Mouse (Mus musculus): ENCODE measurements at regions not wholly inside any gene's neighbourhood (a gene's known extent, or its start where the extent isn't known, plus 50 kb on each side); places are given as distances from the start of the nearest gene placed in this dataset.

DNA sequence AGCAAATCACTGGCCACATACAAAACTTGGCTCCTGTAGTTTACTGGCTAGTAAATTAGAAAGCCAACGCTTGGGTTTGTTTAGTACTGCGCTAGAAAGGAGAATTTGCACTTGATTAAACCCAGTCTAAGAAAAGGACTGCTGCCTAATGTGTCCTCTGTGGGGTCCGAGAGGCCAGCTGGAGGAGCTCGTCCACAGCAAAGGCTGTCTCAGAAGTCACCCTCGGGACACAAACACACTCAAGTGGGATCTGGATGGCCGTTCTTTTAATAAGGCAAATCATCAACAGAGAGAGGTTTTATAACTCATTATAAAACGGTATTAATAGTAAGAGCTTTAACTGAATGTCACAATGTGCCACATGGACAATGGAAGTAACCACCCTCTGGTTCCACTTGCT is 249.0 kb downstream of the Hlx start:
- TF ChIP-seq CTCF (IDR thresholded peaks at IDR 0.05; ENCODE audit: control insufficient read depth, insufficient read depth, low read length) = no peak
- no peak for TF ChIP-seq POLR2A (IDR thresholded peaks at IDR 0.05; ENCODE audit: borderline replicate concordance, control insufficient read depth, low read depth, low read length)

All from bone marrow, adult 2 months (tissue).